Mouse (Mus musculus): ENCODE measurements at regions not wholly inside any gene's neighbourhood (a gene's known extent, or its start where the extent isn't known, plus 50 kb on each side); places are given as distances from the start of the nearest gene placed in this dataset.

DNA sequence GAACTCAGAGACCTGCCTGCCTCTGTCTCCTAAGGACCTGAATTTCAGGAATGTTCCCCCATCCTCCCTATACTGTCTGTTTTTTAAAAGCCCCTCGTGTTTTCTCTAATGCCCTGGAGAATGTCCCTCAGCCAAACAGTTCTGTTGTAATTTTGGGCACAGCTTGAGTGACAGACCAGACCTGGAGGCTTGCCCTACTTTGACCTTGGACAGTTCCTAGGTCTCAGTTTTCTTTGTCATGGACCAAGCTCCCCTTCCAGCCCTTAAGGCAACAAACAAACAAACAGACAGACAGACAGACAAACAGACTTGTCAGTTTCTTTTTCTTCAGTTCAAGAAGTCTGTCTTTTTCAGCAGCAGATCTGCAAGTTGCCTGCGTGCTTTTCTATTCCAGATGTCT is 114.4 kb downstream of the Sox2 start:
- no peak for DNase-seq (ENCODE audit: low spot score)

- DNase-seq (ENCODE audit: low spot score), result no peak
These were observed 114.9 kb downstream of the Sox2 start for GRCm38 (mm10) chr3:34765151-34765550.

- DNase-seq (ENCODE audit: low spot score), result no peak
These were observed 119.6 kb downstream of the Sox2 start for GRCm38 (mm10) chr3:34769818-34770217.

DNA sequence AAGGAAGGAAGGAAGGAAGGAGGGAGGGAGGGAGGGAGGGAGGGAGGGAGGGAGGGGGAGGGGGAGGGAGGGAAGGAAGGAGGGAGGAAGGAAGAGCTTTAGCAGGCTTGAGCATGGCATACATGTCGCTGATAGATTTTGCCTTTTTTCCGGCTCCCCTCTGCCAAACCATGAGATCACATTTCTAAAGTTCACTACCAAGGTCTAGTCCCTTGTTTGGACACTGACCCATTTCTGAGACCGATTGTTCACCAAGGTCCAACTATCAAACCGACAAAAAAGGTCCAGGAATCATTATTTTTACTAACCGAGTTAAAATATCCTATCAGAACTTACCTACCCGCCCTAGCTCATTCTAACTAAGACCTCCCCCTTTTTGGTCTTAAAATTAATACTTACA is 120.1 kb downstream of the Sox2 start:
- no peak for DNase-seq (ENCODE audit: low spot score)

- DNase-seq (ENCODE audit: low spot score), result no peak
These were observed 121.8 kb downstream of the Sox2 start for GRCm38 (mm10) chr3:34772035-34772434.

DNA sequence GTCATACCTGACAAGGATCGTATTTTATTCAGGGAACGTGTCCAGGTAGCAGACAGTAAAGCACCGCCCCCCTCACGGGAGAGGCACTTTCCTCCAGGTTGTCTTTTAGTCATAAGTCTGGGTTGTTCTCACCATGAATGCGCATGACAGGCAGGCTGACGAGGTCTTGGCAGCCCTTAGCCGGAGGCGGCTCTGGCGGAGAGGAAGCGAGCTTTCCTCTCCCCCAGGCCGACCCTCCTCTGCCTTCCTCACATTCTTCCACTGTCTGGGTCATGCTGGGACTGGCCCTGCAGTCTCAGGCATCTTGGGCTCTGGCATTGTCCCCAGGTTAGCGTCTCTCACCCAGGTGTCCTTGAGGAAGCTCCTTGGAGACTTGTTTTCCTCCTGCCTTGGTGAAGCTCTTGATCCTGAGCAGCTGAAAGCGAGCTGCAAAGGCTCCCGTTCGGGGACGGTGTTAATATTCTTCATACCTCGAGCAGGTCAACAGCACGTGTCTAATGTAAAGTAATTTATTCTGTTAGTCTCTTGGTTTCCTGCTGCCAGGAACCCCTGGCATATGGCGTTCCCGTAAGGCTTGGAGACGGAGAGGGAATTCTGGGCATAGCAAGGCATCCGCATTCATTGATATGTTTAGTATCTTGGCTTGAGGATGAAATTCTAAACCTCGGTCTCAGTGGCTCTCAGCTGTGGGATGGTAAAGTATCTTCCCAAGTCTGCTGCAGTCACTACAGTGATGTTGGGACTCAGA is 123.6 kb downstream of the Sox2 start:
- DNase-seq (ENCODE audit: low spot score), result peak; percentile 41

DNA sequence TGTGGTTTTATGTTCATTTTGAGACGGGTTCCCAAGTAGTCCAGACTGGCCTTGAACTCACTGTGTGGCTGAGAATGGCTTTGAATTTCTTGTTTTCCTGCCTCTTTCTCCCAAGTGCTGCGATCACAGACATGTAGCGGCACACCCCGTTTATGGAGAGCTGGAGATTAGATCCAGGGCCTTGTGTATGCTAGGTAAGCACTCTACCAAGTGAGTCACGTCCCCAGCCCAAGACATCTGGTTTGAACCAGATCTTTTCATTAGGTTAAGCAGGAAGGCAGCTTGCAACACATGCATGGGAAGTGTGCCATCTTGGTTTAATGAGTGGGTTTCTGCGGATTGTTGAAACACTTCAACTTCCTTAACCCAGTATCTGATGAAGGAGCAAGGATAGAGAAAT is 131.6 kb downstream of the Sox2 start:
- no peak for DNase-seq (ENCODE audit: low spot score)

DNA sequence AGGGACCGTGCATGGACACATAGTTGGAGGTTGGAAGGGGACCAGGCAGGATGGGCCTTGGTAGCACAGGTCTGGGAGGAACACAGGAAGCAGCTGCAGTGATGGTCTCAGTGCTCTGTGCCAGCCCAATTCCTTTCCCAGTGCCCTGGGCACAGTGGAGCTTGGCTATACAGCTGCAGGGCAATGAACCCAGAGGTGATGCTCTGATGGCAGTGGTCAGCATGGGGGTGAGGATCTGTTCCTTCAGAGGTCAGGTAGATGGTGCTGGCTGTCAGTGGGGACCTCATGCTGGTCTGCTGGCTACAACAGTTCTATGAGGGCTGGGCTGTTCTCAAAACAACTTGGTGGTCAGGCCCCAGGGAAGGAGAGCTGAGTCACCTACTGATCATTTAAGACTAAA is 133.2 kb downstream of the Sox2 start:
- DNase-seq (ENCODE audit: low spot score), result no peak

DNA sequence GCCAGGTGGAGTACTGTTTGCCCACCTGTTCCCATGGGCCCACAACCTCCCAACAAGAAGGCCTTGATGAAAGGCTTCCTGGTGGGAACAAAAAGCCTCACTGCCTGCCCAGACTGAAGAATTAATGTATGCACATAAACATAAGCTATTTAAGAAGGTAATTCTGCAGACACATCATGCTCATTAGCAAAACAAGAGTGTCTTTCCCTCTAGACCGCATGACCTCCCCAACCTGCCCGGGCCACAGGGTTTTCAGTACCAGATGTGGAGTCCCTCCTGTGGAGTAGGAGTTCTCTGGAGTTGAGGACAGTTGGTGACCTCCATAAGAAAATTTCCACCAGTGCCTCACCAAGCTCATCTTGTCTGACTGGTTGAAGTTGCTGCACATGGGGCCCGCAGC is 137.0 kb downstream of the Sox2 start:
- no peak for DNase-seq (ENCODE audit: low spot score)

- DNase-seq (ENCODE audit: low spot score), result peak; percentile 60
These were observed 145.1 kb downstream of the Sox2 start for GRCm38 (mm10) chr3:34795103-34795983.

- DNase-seq (ENCODE audit: low spot score), result no peak
These were observed 145.7 kb downstream of the Sox2 start for GRCm38 (mm10) chr3:34795984-34796266.

DNA sequence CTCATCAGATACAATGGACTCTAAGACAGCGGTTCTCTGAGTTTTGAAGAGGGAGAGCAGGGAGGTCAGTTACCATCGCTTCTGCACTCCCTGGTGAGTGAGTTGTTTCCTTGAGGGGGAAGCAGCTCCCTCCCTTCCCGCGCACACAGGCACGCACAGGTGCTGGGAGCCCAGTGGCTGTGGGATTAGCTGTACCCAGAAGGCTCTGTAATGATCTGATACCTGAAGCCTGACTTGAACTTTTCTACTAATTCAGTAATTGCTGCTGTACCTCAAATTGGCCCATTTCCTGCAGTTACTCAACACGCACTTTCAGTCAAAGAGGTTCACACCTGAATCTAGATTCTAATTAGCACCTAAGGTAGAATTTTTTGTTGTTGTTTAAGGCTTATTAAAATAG is 158.6 kb downstream of the Sox2 start:
- DNase-seq (ENCODE audit: low spot score), result no peak

- DNase-seq (ENCODE audit: low spot score), result no peak
These were observed 161.5 kb downstream of the Sox2 start for GRCm38 (mm10) chr3:34811753-34812152.

DNA sequence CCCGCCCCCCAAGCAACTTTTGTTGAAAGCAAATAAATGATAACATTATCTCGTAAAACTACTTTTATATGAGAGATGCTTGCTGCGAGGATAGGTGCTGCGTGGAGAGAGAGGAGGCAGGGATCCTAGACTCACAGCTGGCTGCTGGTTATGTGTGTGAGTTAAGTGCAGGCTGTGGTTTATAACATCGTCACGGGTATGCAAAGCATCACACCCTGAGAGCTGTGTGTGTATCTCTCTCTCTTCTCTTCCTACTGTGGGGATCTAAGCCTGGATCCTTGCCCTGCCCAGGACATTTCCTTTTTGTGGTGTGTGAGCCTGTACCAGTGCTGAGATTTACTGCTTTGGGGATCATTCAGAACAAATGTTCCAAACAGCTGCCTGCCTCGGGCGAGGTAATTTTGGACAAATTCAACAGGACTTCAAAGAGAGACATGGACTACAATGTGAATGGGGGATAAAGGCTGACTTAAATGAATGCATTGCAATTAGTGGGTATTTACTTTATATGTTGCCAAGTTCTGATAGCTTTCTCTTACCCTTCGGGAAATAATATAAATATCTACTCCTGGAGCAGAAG is 162.9 kb downstream of the Sox2 start:
- DNase-seq (ENCODE audit: low spot score), result no peak

GRCm38 (mm10) chr3:34825036-34825435 is 174.8 kb downstream of the Sox2 start:
- no peak for DNase-seq (ENCODE audit: low spot score)

- DNase-seq (ENCODE audit: low spot score), result no peak
These were observed 176.2 kb downstream of the Sox2 start for GRCm38 (mm10) chr3:34826396-34826795.

GRCm38 (mm10) chr3:34828453-34829206 is 178.4 kb downstream of the Sox2 start:
- no peak for DNase-seq (ENCODE audit: low spot score)

DNA sequence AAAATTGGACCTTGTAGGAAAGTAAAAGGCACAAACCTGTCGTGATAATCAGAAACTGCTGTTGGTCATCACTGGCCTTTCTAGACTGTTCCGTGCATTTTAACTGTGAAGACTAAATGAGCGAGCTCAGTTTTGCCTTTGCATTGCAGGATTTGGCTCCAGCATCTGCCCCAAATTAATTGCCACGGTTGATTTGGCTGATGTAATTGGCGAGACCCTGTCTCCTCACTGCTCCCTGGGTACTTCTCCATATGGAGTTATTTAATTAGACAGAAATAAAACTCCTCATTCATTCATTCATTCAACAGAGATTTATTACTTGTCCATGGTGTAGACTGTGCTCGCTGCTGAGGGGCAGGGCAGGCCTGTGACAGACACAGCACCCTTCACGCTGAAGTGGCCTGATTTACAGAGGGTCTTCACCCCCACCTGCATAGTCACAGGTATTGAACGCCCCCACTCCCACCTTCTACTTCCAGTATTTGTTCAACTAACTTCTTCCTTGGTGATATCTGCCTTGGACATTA is 186.6 kb downstream of the Sox2 start:
- DNase-seq (ENCODE audit: low spot score), result no peak

- no peak for DNase-seq (ENCODE audit: low spot score)
These were observed 187.6 kb downstream of the Sox2 start for GRCm38 (mm10) chr3:34837644-34838332.

DNA sequence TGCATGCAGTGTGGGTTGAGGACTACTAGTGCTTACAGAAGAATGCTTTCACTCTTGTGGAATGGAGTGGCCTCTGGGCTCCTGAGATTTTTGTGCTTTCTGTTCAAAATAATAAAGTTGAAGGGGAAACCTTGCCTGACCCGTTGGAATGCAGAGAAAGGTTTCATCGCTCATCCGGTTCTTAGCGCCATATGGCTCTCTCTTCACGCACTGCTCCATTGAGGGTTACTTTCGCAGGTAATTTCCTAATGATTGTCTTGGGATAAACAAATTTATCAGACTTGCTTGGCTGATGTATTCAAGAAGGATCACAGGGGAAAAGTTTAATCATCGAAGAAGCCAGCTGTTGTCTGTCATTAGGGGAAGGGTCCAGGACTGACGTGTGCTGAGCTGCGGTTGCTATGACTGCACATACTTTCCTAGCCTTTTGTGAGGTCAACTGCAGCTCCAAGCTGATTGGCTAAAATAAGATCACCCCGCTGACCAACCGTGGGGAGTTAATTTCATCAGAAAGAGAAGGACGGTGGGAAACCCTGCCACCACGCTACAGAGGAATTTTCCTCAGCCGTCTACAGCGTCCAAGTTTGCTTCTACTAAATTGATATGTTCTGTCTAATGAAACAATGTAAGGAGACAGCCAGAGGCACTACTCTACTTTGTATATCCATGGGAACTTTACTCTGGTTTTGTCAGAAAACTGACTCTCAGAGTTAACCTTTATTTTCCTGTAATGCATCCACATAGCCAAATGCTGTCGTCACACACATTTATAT is 210.9 kb downstream of the Sox2 start:
- no peak for DNase-seq (ENCODE audit: low spot score)
